Comparison of ENCODE assay signal across 14 mouse cellular contexts in genomic region chr6:145592531-145592998, GRCm38 (mm10). TPM values are rescaled to one million over a fixed set of nuclear protein-coding genes. Genes with fewer than 3 reads are reported as not detected.
DNase-seq lines count a peak whose midpoint lies in the region; ATAC-seq and TF ChIP-seq lines count a peak whose summit lies in the region.
"Had no signal": no experiment of that assay in that cellular context is flagged by ENCODE, and none has a peak within 500 bp of the region (broad histone marks: within the 10 kb centered on the region; RNA-seq: fewer than 3 reads in every experiment).

No protein-coding gene starts in this region.

- peak; percentile 25; the same call in 1 of the 2 replicates for ATAC-seq in intestine, embryonic 14.5 days (replicated peaks; ENCODE audit: low FRiP score, low TSS enrichment, low read depth)
- ATAC-seq in intestine, postnatal 0 days = no peak
- no peak for ATAC-seq in embryonic facial prominence, embryonic 13.5 days (ENCODE audit: insufficient number of reproducible peaks, insufficient read depth, low FRiP score, low TSS enrichment, low read depth)
- ATAC-seq: inflammation-experienced regulatory T-cells, adult 6 months had no signal

- H3K4me2 ChIP-seq in intestine, embryonic 14.5 days (ENCODE audit: low read length) = peak overlapping the region; percentile 5; the same call in 1 of the 2 replicates
- H3K4me2 ChIP-seq in intestine, postnatal 0 days (replicated peaks; ENCODE audit: low read depth) = no peak overlapping the region
- no peak overlapping the region; the same call in 1 of the 2 replicates for H3K4me2 ChIP-seq in embryonic facial prominence, embryonic 13.5 days

- H3K27ac ChIP-seq in intestine, embryonic 14.5 days (ENCODE audit: low read depth) = peak overlapping the region; percentile 80
- no peak overlapping the region for H3K27ac ChIP-seq in intestine, postnatal 0 days (ENCODE audit: low read depth, low read length)
- H3K27ac ChIP-seq in embryonic facial prominence, embryonic 13.5 days = peak overlapping the region; percentile 60
- peak overlapping the region; percentile 63 for H3K27ac ChIP-seq in midbrain, embryonic 10.5 days (replicated peaks)
- H3K27ac ChIP-seq: heart, adult 2 months had no signal

- no peaks in the 10 kb centered on the region for H3K36me3 ChIP-seq in intestine, embryonic 14.5 days (ENCODE audit: control insufficient read depth, insufficient read depth, low read length)
- no peaks in the 10 kb centered on the region for H3K36me3 ChIP-seq in intestine, postnatal 0 days (ENCODE audit: control insufficient read depth, insufficient read depth)
- H3K36me3 ChIP-seq in embryonic facial prominence, embryonic 13.5 days = no peaks in the 10 kb centered on the region
- no peaks in the 10 kb centered on the region for H3K36me3 ChIP-seq in midbrain, embryonic 10.5 days

- H3K4me1 ChIP-seq in intestine, embryonic 14.5 days (replicated peaks; ENCODE audit: control insufficient read depth, insufficient read depth, low read length) = peaks cover 20% of the 10 kb centered on the region
- no peaks in the 10 kb centered on the region for H3K4me1 ChIP-seq in intestine, postnatal 0 days (replicated peaks; ENCODE audit: control insufficient read depth, insufficient read depth, low read length)
- H3K4me1 ChIP-seq in embryonic facial prominence, embryonic 13.5 days = peaks cover 31% of the 10 kb centered on the region
- H3K4me1 ChIP-seq in midbrain, embryonic 10.5 days = peaks cover 18% of the 10 kb centered on the region

- WGBS in intestine, embryonic 14.5 days = 29% methylated on average over 8 of the region's 8 CpGs
- WGBS in intestine, postnatal 0 days = 57% methylated on average over 8 of the region's 8 CpGs
- 36% methylated on average over 8 of the region's 8 CpGs for WGBS in embryonic facial prominence, embryonic 13.5 days
- WGBS in midbrain, embryonic 10.5 days = 70% methylated on average over 8 of the region's 8 CpGs

- no peak overlapping the region for H3K9ac ChIP-seq in intestine, embryonic 14.5 days (ENCODE audit: low read length)
- no peak overlapping the region for H3K9ac ChIP-seq in intestine, postnatal 0 days (ENCODE audit: low read depth, low read length)
- no peak overlapping the region for H3K9ac ChIP-seq in embryonic facial prominence, embryonic 13.5 days

- no peaks in the 10 kb centered on the region for H3K27me3 ChIP-seq in intestine, embryonic 14.5 days (replicated peaks; ENCODE audit: control insufficient read depth, insufficient read depth, low read length)
- no peaks in the 10 kb centered on the region for H3K27me3 ChIP-seq in intestine, postnatal 0 days (replicated peaks; ENCODE audit: control insufficient read depth, insufficient read depth, low read length)
- no peaks in the 10 kb centered on the region for H3K27me3 ChIP-seq in embryonic facial prominence, embryonic 13.5 days
- no peaks in the 10 kb centered on the region for H3K27me3 ChIP-seq in midbrain, embryonic 10.5 days (ENCODE audit: low read depth, poor library complexity, severe bottlenecking)

- peak; percentile 70 for DNase-seq in intestine, embryonic 14.5 days (ENCODE audit: low spot score)
- peak; percentile 45 for DNase-seq in adipocyte (ENCODE audit: low spot score)
- DNase-seq in midbrain, embryonic 10.5 days (ENCODE audit: low spot score) = no peak
- no peak for DNase-seq in left cerebral cortex, adult 11 months (ENCODE audit: low spot score)
- no peak for DNase-seq in gastrocnemius, postnatal 10 days
- DNase-seq: adrenal gland, adult 2 months; cerebellum, adult 11-12 months; heart, adult 2 months had no signal

- no peak overlapping the region for H3K4me3 ChIP-seq in intestine, embryonic 14.5 days (ENCODE audit: low read depth, low read length)
- H3K4me3 ChIP-seq in intestine, postnatal 0 days (ENCODE audit: low read depth, low read length) = no peak overlapping the region
- no peak overlapping the region for H3K4me3 ChIP-seq in embryonic facial prominence, embryonic 13.5 days
- H3K4me3 ChIP-seq in midbrain, embryonic 10.5 days = no peak overlapping the region
- H3K4me3 ChIP-seq: heart, adult 2 months had no signal

- TF ChIP-seq CTCF in intestine, postnatal 0 days (IDR thresholded peaks at IDR 0.05; ENCODE audit: low read depth) = no peak

- no peaks in the 10 kb centered on the region for H3K9me3 ChIP-seq in intestine, embryonic 14.5 days (ENCODE audit: control insufficient read depth, low read length)
- H3K9me3 ChIP-seq in intestine, postnatal 0 days (ENCODE audit: control insufficient read depth) = no peaks in the 10 kb centered on the region
- no peaks in the 10 kb centered on the region for H3K9me3 ChIP-seq in embryonic facial prominence, embryonic 13.5 days
- H3K9me3 ChIP-seq in midbrain, embryonic 10.5 days (replicated peaks) = no peaks in the 10 kb centered on the region

RNA-seq across cellular contexts. Expression of gene Lmntd1, which starts 21.6 kb away (rescaled TPM):
- 0.27 and 0.52 TPM in 2 replicates for polyA plus RNA-seq in intestine, embryonic 14.5 days (2014; fragmentation: Nextera tagmentation; extraction: Ambion mirVana)
- 0.29 and 0.61 TPM in 2 replicates for polyA plus RNA-seq in intestine, postnatal 0 days (2015; fragmentation: Nextera tagmentation; extraction: Ambion mirVana)
- 0.32 and 0.41 TPM in 2 replicates for polyA plus RNA-seq in embryonic facial prominence, embryonic 13.5 days (2015; fragmentation: Nextera tagmentation; extraction: Ambion mirVana)
- polyA plus RNA-seq in midbrain, embryonic 10.5 days (2016; fragmentation: Nextera tagmentation; extraction: Ambion mirVana) = 0.11 and 0.30 TPM in 2 replicates
- total RNA-seq in gastrocnemius, postnatal 10 days (2021) = under 1 TPM; 0.23 to 0.29 TPM
- polyA plus RNA-seq: inflammation-experienced regulatory T-cells, adult 6 months; liver, embryonic 16.5 days had no signal

RNA-seq across cellular contexts. Expression of gene Tuba3b, which starts 23.0 kb away (rescaled TPM):
- not detected in 2 replicates for polyA plus RNA-seq in intestine, embryonic 14.5 days (2014; fragmentation: Nextera tagmentation; extraction: Ambion mirVana)
- polyA plus RNA-seq in intestine, postnatal 0 days (2015; fragmentation: Nextera tagmentation; extraction: Ambion mirVana) = not detected in 2 replicates
- not detected in 2 replicates for polyA plus RNA-seq in embryonic facial prominence, embryonic 13.5 days (2015; fragmentation: Nextera tagmentation; extraction: Ambion mirVana)
- not detected in 2 replicates for polyA plus RNA-seq in midbrain, embryonic 10.5 days (2016; fragmentation: Nextera tagmentation; extraction: Ambion mirVana)
- not detected for total RNA-seq in gastrocnemius, postnatal 10 days (2021)
- total RNA-seq: adrenal gland, adult 2 months; layer of hippocampus, postnatal 14 days had no signal
- polyA plus RNA-seq: adrenal gland, adult 2 months; inflammation-experienced regulatory T-cells, adult 6 months; liver, embryonic 16.5 days; urinary bladder, adult 2 months had no signal

Comparison
In these comparisons a context has a peak if more than half of its experiments do, and no peak if none do; other contexts are left out.
1. DNase-seq: peak in intestine, embryonic 14.5 days (single experiment) and adipocyte (single experiment); none in midbrain, embryonic 10.5 days (single experiment), left cerebral cortex, adult 11 months (single experiment) and gastrocnemius, postnatal 10 days (single experiment).